Mouse (Mus musculus) fat pad, adult 2 months (tissue): ENCODE measurements around the gene Vmn2r74.

Experiments
- DNase-seq: peaks from one replicate; pipeline ENCODE4 v3.0.0-alpha.2; 2011; ENCODE audit warnings: low read depth, low spot score; ENCODE audit errors: extremely low read depth

The Vmn2r74 gene

GRCm38 (mm10) chr7:85961529-85961928 is at the start of gene Vmn2r74:
TSS of gene Vmn2r74 (minus strand) at chr7:85961629.
- DNase-seq: no peak

- DNase-seq: no peak
Measured at GRCm38 (mm10) chr7:86007533-86007932, 46.1 kb upstream of the Vmn2r74 start.
